Mouse (Mus musculus): ENCODE measurements around the gene Gm40193.
"Not testable (repeated sequence)": the region's sequence is repeated elsewhere in the genome, so short reads cannot be mapped to it uniquely, and the experiment has no call there.

Gm40193 gene

GRCm38 (mm10) chr11:70540928-70541327, 8.2 kb upstream of the Gm40193 start:
- no peak for DNase-seq (ENCODE audit: low spot score)

GRCm38 (mm10) chr11:70539877-70540587, 7.3 kb upstream of the Gm40193 start, which contains the start of gene Pld2:
TSS of gene Pld2 (plus strand) at chr11:70540064.
- DNase-seq (ENCODE audit: low spot score), result peak; percentile 62

- no peak for DNase-seq (ENCODE audit: low spot score)
These were observed 6.7 kb upstream of the Gm40193 start for GRCm38 (mm10) chr11:70539423-70539822.

- DNase-seq (ENCODE audit: low spot score), result not testable (repeated sequence)
These were observed 1.7 kb downstream of the Gm40193 start for GRCm38 (mm10) chr11:70531065-70531464.

GRCm38 (mm10) chr11:70528610-70529009, 4.1 kb downstream of the Gm40193 start:
- no peak for DNase-seq (ENCODE audit: low spot score)

- DNase-seq (ENCODE audit: low spot score), result no peak
These were observed 6.5 kb downstream of the Gm40193 start for GRCm38 (mm10) chr11:70526211-70526610.

GRCm38 (mm10) chr11:70525726-70526125, 7.0 kb downstream of the Gm40193 start:
- DNase-seq (ENCODE audit: low spot score), result no peak

GRCm38 (mm10) chr11:70525184-70525678, 7.5 kb downstream of the Gm40193 start, which contains the start of gene Psmb6:
TSS of gene Psmb6 (plus strand) at chr11:70525367.
- DNase-seq (ENCODE audit: low spot score), result peak; percentile 54

- no peak for DNase-seq (ENCODE audit: low spot score)
These were observed 8.0 kb downstream of the Gm40193 start for GRCm38 (mm10) chr11:70524782-70525181.

- DNase-seq (ENCODE audit: low spot score), result not testable (repeated sequence)
These were observed 9.3 kb downstream of the Gm40193 start for GRCm38 (mm10) chr11:70523306-70523989.

GRCm38 (mm10) chr11:70520178-70520769, 12.5 kb downstream of the Gm40193 start:
- no peak for DNase-seq (ENCODE audit: low spot score)

- DNase-seq (ENCODE audit: low spot score), result no peak
These were observed 13.8 kb downstream of the Gm40193 start, which contains the start of gene Gltpd2 for GRCm38 (mm10) chr11:70518923-70519322. TSS of gene Gltpd2 (plus strand) at chr11:70519196.

GRCm38 (mm10) chr11:70518436-70518835, 14.3 kb downstream of the Gm40193 start:
- DNase-seq (ENCODE audit: low spot score), result no peak

- no peak for DNase-seq (ENCODE audit: low spot score)
These were observed 16.4 kb downstream of the Gm40193 start for GRCm38 (mm10) chr11:70516352-70516751.

GRCm38 (mm10) chr11:70514288-70514687, 18.5 kb downstream of the Gm40193 start, which contains the start of gene Vmo1:
TSS of gene Vmo1 (minus strand) at chr11:70514616.
- no peak for DNase-seq (ENCODE audit: low spot score)

- no peak for DNase-seq (ENCODE audit: low spot score)
These were observed 19.2 kb downstream of the Gm40193 start for GRCm38 (mm10) chr11:70513520-70513919.

GRCm38 (mm10) chr11:70512709-70513342, 19.9 kb downstream of the Gm40193 start:
- no peak for DNase-seq (ENCODE audit: low spot score)

GRCm38 (mm10) chr11:70511825-70512224, 20.9 kb downstream of the Gm40193 start:
- DNase-seq (ENCODE audit: low spot score), result no peak

GRCm38 (mm10) chr11:70511242-70511641, 21.5 kb downstream of the Gm40193 start:
- DNase-seq (ENCODE audit: low spot score), result no peak

- no peak for DNase-seq (ENCODE audit: low spot score)
These were observed 22.8 kb downstream of the Gm40193 start for GRCm38 (mm10) chr11:70509753-70510564.

- no peak for DNase-seq (ENCODE audit: low spot score)
These were observed 25.7 kb downstream of the Gm40193 start for GRCm38 (mm10) chr11:70506962-70507515.

Measured in urinary bladder, postnatal 10 days (tissue).